ENCODE assay signal across 30 mouse cellular contexts in genomic region chr8:88124850-88125249, GRCm38 (mm10). TPM values are rescaled to one million over a fixed set of nuclear protein-coding genes. Genes with fewer than 3 reads are reported as not detected.
DNase-seq lines count a peak whose midpoint lies in the region; ATAC-seq and TF ChIP-seq lines count a peak whose summit lies in the region.
"Had no signal": no experiment of that assay in that cellular context is flagged by ENCODE, and none has a peak within 500 bp of the region (broad histone marks: within the 10 kb centered on the region; RNA-seq: fewer than 3 reads in every experiment).

No protein-coding gene starts in this region.

- H3K27me3 ChIP-seq in lung, postnatal 0 days (replicated peaks; ENCODE audit: insufficient read depth, low read length): no peaks in the 10 kb centered on the region
- H3K27me3 ChIP-seq: embryonic facial prominence, embryonic 15.5 days; hindbrain, embryonic 12.5 days; intestine, embryonic 15.5 days; lung, embryonic 15.5 days; megakaryocyte, embryonic 14.5 days; midbrain, embryonic 13.5 days; Patski had no signal

- no peaks in the 10 kb centered on the region for H3K9me3 ChIP-seq in lung, postnatal 0 days (ENCODE audit: low read length)
- H3K9me3 ChIP-seq: embryonic facial prominence, embryonic 15.5 days; forebrain, embryonic 10.5 days; G1E; hindbrain, embryonic 12.5 days; intestine, embryonic 15.5 days; lung, embryonic 15.5 days; megakaryocyte, embryonic 14.5 days; midbrain, embryonic 13.5 days had no signal

- intact Hi-C loops in heart, postnatal 10 days (cut with DNase I): no loop called here

- TF ChIP-seq EP300 in lung, postnatal 0 days (IDR thresholded peaks at IDR 0.05): no peak

- H3K9ac ChIP-seq in lung, postnatal 0 days (replicated peaks; ENCODE audit: low read depth): no peak overlapping the region
- H3K9ac ChIP-seq: embryonic facial prominence, embryonic 15.5 days; hindbrain, embryonic 12.5 days; intestine, embryonic 15.5 days; lung, embryonic 15.5 days; midbrain, embryonic 13.5 days had no signal

- 92% methylated on average over 2 of the region's 2 CpGs for WGBS in lung, postnatal 0 days

- no peaks in the 10 kb centered on the region for H3K4me1 ChIP-seq in lung, postnatal 0 days (ENCODE audit: insufficient read depth, low read depth, low read length)
- H3K4me1 ChIP-seq: embryonic facial prominence, embryonic 15.5 days; intestine, embryonic 15.5 days; lung, embryonic 15.5 days had no signal

- ATAC-seq in lung, postnatal 0 days: no peak
- 0 out of 2 replicates have a peak, but pooled peaks have one; percentile 42 for ATAC-seq in erythroid progenitor cell, adult 5-6 weeks (replicated peaks; ENCODE audit: low FRiP score, poor library complexity, severe bottlenecking)
- ATAC-seq in megakaryocyte progenitor cell, adult 5-6 weeks (replicated peaks; ENCODE audit: poor library complexity): peak; percentile 76
- ATAC-seq: forebrain, embryonic 16.5 days; hindbrain, postnatal 0 days; intestine, embryonic 15.5 days; midbrain, embryonic 13.5 days; Patski had no signal

- peaks cover 6% of the 10 kb centered on the region; the same call in 1 of the 2 replicates for H3K36me3 ChIP-seq in lung, postnatal 0 days (ENCODE audit: insufficient read depth, low read length)

- peak; percentile 45 for DNase-seq in heart, adult 11 months
- no peak for DNase-seq in heart, postnatal 10 days
- DNase-seq in lung, postnatal 25 days (ENCODE audit: low spot score): peak; percentile 17
- DNase-seq in lung, postnatal 0 days (ENCODE audit: low spot score): no peak
- no peak for DNase-seq in urinary bladder, postnatal 25 days (ENCODE audit: low spot score)
- DNase-seq in right cerebral cortex, adult 18-20 months: no peak
- DNase-seq: adrenal gland, postnatal 10 days; cerebellum, adult 18-20 months; cerebellum, postnatal 10 days; heart, postnatal 36 days; kidney, adult 2 months; kidney, postnatal 4 days; layer of hippocampus, postnatal 36 days; left cerebral cortex, postnatal 4 days; retina, postnatal 1 day; right cerebral cortex, postnatal 25 days; thymus, postnatal 14 days had no signal

- no peak overlapping the region for H3K4me2 ChIP-seq in lung, postnatal 0 days (replicated peaks; ENCODE audit: low read depth, low read length)
- H3K4me2 ChIP-seq: embryonic facial prominence, embryonic 15.5 days; hindbrain, embryonic 12.5 days; intestine, embryonic 15.5 days; lung, embryonic 15.5 days; midbrain, embryonic 13.5 days had no signal

- no peak for TF ChIP-seq CTCF in lung, postnatal 0 days (IDR thresholded peaks at IDR 0.05)

- H3K27ac ChIP-seq in lung, postnatal 0 days (ENCODE audit: low read length): no peak overlapping the region
- H3K27ac ChIP-seq: embryonic facial prominence, embryonic 15.5 days; forebrain, embryonic 10.5 days; hindbrain, embryonic 12.5 days; hindbrain, postnatal 0 days; intestine, embryonic 15.5 days; lung, embryonic 15.5 days; midbrain, embryonic 13.5 days had no signal

- no peak overlapping the region for H3K4me3 ChIP-seq in lung, postnatal 0 days (ENCODE audit: low read depth, low read length)
- H3K4me3 ChIP-seq: embryonic facial prominence, embryonic 15.5 days; forebrain, embryonic 10.5 days; hindbrain, embryonic 12.5 days; intestine, embryonic 15.5 days; lung, embryonic 15.5 days; megakaryocyte, embryonic 14.5 days; midbrain, embryonic 13.5 days had no signal

RNA-seq across cellular contexts. Expression of gene Cnep1r1, which starts 6.3 kb away (rescaled TPM):
- 10 to 100 TPM; 27.4 to 31.6 TPM for total RNA-seq in heart, postnatal 10 days (2021)
- 45.8 and 46.4 TPM in 2 replicates for polyA plus RNA-seq in lung, postnatal 0 days (2015; fragmentation: Nextera tagmentation; extraction: Ambion mirVana)
- 110 and 125 TPM in 2 replicates for total RNA-seq in erythroid progenitor cell, adult 5-6 weeks (2015; ENCODE audit: low replicate concordance)
- 26.4 and 36.3 TPM in 2 replicates for total RNA-seq in erythroid progenitor cell, adult 5-6 weeks (2017; ENCODE audit: low replicate concordance)
- 65.1 and 73.1 TPM in 2 replicates for total RNA-seq in megakaryocyte progenitor cell, adult 5-6 weeks (2015)
- total RNA-seq in megakaryocyte progenitor cell, adult 5-6 weeks (2017): 13.3 and 13.4 TPM in 2 replicates

RNA-seq across cellular contexts. Expression of gene Heatr3, which starts 12.8 kb away (rescaled TPM):
- 10 to 100 TPM; 21.1 to 24.3 TPM for total RNA-seq in heart, postnatal 10 days (2021)
- 12.9 and 13.5 TPM in 2 replicates for polyA plus RNA-seq in lung, postnatal 0 days (2015; fragmentation: Nextera tagmentation; extraction: Ambion mirVana)
- 1.8 and 9.2 TPM in 2 replicates for total RNA-seq in erythroid progenitor cell, adult 5-6 weeks (2015; ENCODE audit: low replicate concordance)
- total RNA-seq in erythroid progenitor cell, adult 5-6 weeks (2017; ENCODE audit: low replicate concordance): 1.6 and 11.4 TPM in 2 replicates
- total RNA-seq in megakaryocyte progenitor cell, adult 5-6 weeks (2015): 25.5 and 28.6 TPM in 2 replicates
- total RNA-seq in megakaryocyte progenitor cell, adult 5-6 weeks (2017): 39.5 and 53.3 TPM in 2 replicates

Comparison
In these comparisons a context has a peak if more than half of its experiments do, and no peak if none do; other contexts are left out.
1. DNase-seq: peak in heart, adult 11 months (single experiment) and lung, postnatal 25 days (single experiment); none in heart, postnatal 10 days (0 of 2), lung, postnatal 0 days (single experiment), urinary bladder, postnatal 25 days (single experiment) and right cerebral cortex, adult 18-20 months (single experiment).